Mouse (Mus musculus) liver, postnatal 0 days (tissue): ENCODE data around the gene AI837181. TPM values are rescaled to one million over a fixed set of nuclear protein-coding genes. Genes with fewer than 3 reads are reported as not detected.

Experiments
- ATAC-seq: fragments of 200-750 bp; cut with Nextera tagmentation; 2 replicates; pipeline ENCODE4 v1.8.0; 2017; ENCODE audit warnings: mild to moderate bottlenecking, moderate library complexity
- DNase-seq: peaks from one replicate; pipeline ENCODE4 v3.0.0-alpha.2; 2016
- H3K27ac ChIP-seq: fragments of 300-500 bp; sonication (generic); 2 replicates; pipeline ENCODE4 v1.5.1; 2014; ENCODE audit warnings: antibody characterized with exemption, moderate library complexity, mild to moderate bottlenecking, low read depth
- H3K27me3 ChIP-seq: fragments of 300-500 bp; sonication (generic); 2 replicates; pipeline ENCODE4 v1.6.1; 2014; ENCODE audit warnings: low read length, control low read depth, mixed read lengths; ENCODE audit not compliant: insufficient read depth
- H3K36me3 ChIP-seq: fragments of 300-500 bp; sonication (generic); replicated peaks from 2 replicates; pipeline ENCODE4 v1.6.1; 2014; ENCODE audit warnings: mild to moderate bottlenecking, control low read depth, low read length, moderate library complexity, mixed read lengths; ENCODE audit not compliant: insufficient read depth
- H3K4me1 ChIP-seq: fragments of 300-500 bp; sonication (generic); 2 replicates; pipeline ENCODE4 v1.6.1; 2014; ENCODE audit warnings: antibody characterized with exemption, mild to moderate bottlenecking, control low read depth; ENCODE audit not compliant: insufficient read depth
- H3K4me2 ChIP-seq: fragments of 300-500 bp; sonication (generic); 2 replicates; pipeline ENCODE4 v1.6.1; 2014; ENCODE audit warnings: low read depth, mild to moderate bottlenecking, low read length, moderate library complexity, mixed read lengths
- H3K4me3 ChIP-seq: fragments of 300-500 bp; sonication (generic); 2 replicates; pipeline ENCODE4 v1.5.1; 2014; ENCODE audit warnings: low read depth, low read length
- H3K9ac ChIP-seq: fragments of 300-500 bp; sonication (generic); replicated peaks from 2 replicates; pipeline ENCODE4 v1.6.1; 2014; ENCODE audit warnings: mild to moderate bottlenecking, moderate library complexity
- H3K9me3 ChIP-seq: fragments of 300-500 bp; sonication (generic); 2 replicates; pipeline ENCODE4 v1.6.1; 2016; ENCODE audit warnings: mild to moderate bottlenecking, control low read depth, low read length, mixed read lengths
- CTCF ChIP-seq: sonication (generic); IDR thresholded peaks from 2 replicates; pipeline ENCODE4 v1.5.1; 2016; ENCODE audit warnings: antibody characterized with exemption, low read depth
- EP300 ChIP-seq: IDR thresholded peaks from 2 replicates; pipeline ENCODE4 v1.6.1; 2016; ENCODE audit warnings: antibody characterized with exemption, low read depth, mild to moderate bottlenecking
- WGBS: fragments of 180-500 bp; shearing (Covaris S2); extraction: QIAGEN DNeasy Blood & Tissue Kit; methylation state at CpG from one replicate; pipeline ENCODE4 v1.1.7; 2014; ENCODE audit not compliant: insufficient replicate concordance; 5-methylcytosine and 5-hydroxymethylcytosine counted together
- polyA plus RNA-seq: library from polyadenylated mRNA; unstranded; fragments of >200 nt; fragmentation: Nextera tagmentation; extraction: Ambion mirVana; gene quantifications from 2 replicates; pipeline ENCODE4 v1.2.1, GENCODE M21; 2015

The AI837181 gene
- polyA plus RNA-seq, 1 experiment from 2014 or later = 15.8 TPM

GRCm38 (mm10) chr19:5421784-5422183 lies 3.2 kb upstream of the AI837181 start:
- peaks cover 19% of the 10 kb centered on the region for H3K4me1 ChIP-seq
- H3K4me2 ChIP-seq = no peak overlapping the region
- H3K9me3 ChIP-seq = no peaks in the 10 kb centered on the region
- H3K9ac ChIP-seq = no peak overlapping the region
- no peak for DNase-seq
- 83% methylated on average over 5 of the region's 5 CpGs for WGBS
- no peak for ATAC-seq
- TF ChIP-seq CTCF = no peak
- no peak for TF ChIP-seq EP300
- H3K36me3 ChIP-seq = peaks cover 37% of the 10 kb centered on the region
- H3K4me3 ChIP-seq = no peak overlapping the region
- H3K27ac ChIP-seq = no peak overlapping the region
- no peaks in the 10 kb centered on the region for H3K27me3 ChIP-seq

- H3K4me2 ChIP-seq = no peak overlapping the region
- H3K9me3 ChIP-seq = no peaks in the 10 kb centered on the region
- H3K27ac ChIP-seq = no peak overlapping the region
- H3K4me3 ChIP-seq = no peak overlapping the region
- no peak for TF ChIP-seq CTCF
- no peak for TF ChIP-seq EP300
- WGBS = 88% methylated on average over 10 of the region's 10 CpGs
- ATAC-seq (no peak), DNase-seq (no peak)
- no peaks in the 10 kb centered on the region for H3K27me3 ChIP-seq
- peaks cover 38% of the 10 kb centered on the region for H3K36me3 ChIP-seq
- no peak overlapping the region for H3K9ac ChIP-seq
- peaks cover 22% of the 10 kb centered on the region for H3K4me1 ChIP-seq
Observed at GRCm38 (mm10) chr19:5422267-5422666, 2.7 kb upstream of the AI837181 start.

GRCm38 (mm10) chr19:5422895-5423443 lies 2.0 kb upstream of the AI837181 start:
- Histone ChIP-seq H3K4me3 (no peak overlapping the region), H3K4me1 (peaks cover 22% of the 10 kb centered on the region), H3K9ac (peak overlapping the region; percentile 94; the same call in 1 of the 2 replicates), H3K36me3 (peaks cover 31% of the 10 kb centered on the region), H3K27me3 (no peaks in the 10 kb centered on the region), H3K27ac (no peak overlapping the region), H3K9me3 (no peaks in the 10 kb centered on the region), H3K4me2 (no peak overlapping the region; the same call in 1 of the 2 replicates)
- no peak for DNase-seq
- ATAC-seq = no peak
- WGBS = 84% methylated on average over 9 of the region's 9 CpGs
- no peak for TF ChIP-seq CTCF
- TF ChIP-seq EP300 = no peak

GRCm38 (mm10) chr19:5423561-5423960 lies 1.4 kb upstream of the AI837181 start:
- Histone ChIP-seq H3K9ac (peak overlapping the region; percentile 94), H3K27me3 (no peaks in the 10 kb centered on the region), H3K4me2 (peak overlapping the region; percentile 97), H3K27ac (peak overlapping the region; percentile 92), H3K4me3 (peak overlapping the region; percentile 93), H3K9me3 (no peaks in the 10 kb centered on the region), H3K4me1 (peaks cover 22% of the 10 kb centered on the region), H3K36me3 (peaks cover 31% of the 10 kb centered on the region)
- 56% methylated on average over 12 of the region's 12 CpGs for WGBS
- ATAC-seq (no peak), DNase-seq (no peak)
- TF ChIP-seq EP300 (no peak), CTCF (no peak)

- 2% methylated on average over 31 of the region's 48 CpGs for WGBS
- Histone ChIP-seq H3K9me3 (no peaks in the 10 kb centered on the region), H3K9ac (peak overlapping the region; percentile 94), H3K36me3 (peaks cover 31% of the 10 kb centered on the region), H3K4me1 (peaks cover 22% of the 10 kb centered on the region), H3K27me3 (no peaks in the 10 kb centered on the region), H3K4me3 (peak overlapping the region; percentile 93), H3K4me2 (peak overlapping the region; percentile 97), H3K27ac (peak overlapping the region; percentile 92)
- TF ChIP-seq EP300 (no peak), CTCF (no peak)
- DNase-seq (peak; percentile 81), ATAC-seq (peak; percentile 70)
Observed at GRCm38 (mm10) chr19:5424092-5424781, 707 bp upstream of the AI837181 start.

DNA sequence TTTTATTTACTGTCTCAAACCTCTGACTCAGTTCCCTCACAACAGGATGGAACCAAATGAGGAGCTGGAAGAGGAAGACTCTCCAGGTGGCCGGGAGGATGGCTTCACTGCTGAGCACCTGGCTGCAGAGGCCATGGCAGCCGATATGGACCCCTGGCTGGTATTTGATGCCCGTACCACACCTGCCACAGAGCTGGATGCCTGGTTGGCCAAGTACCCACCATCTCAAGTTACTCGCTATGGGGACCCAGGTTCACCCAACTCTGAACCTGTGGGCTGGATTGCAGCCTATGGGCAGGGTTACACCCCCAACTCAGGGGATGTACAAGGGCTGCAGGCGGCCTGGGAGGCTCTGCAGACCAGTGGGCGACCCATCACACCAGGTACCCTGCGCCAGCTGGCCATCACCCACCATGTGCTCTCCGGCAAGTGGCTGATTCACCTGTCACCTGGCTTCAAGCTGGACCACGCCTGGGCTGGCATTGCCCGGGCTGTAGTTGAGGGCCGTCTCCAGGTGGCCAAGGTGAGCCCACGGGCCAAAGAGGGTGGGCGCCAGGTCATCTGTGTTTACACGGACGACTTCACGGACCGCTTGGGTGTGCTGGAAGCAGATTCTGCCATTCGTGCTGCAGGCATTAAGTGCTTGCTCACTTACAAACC lies 1.1 kb downstream of the AI837181 start:
- peak overlapping the region; percentile 93 for H3K4me3 ChIP-seq

More for the DNA sequence above, 1.1 kb downstream of the AI837181 start:
- no peak for DNase-seq
- no peak for TF ChIP-seq EP300
- no peak for TF ChIP-seq CTCF
- Histone ChIP-seq H3K36me3 (peaks cover 28% of the 10 kb centered on the region), H3K27ac (peak overlapping the region; percentile 84; the same call in 1 of the 2 replicates), H3K4me2 (peak overlapping the region; percentile 97), H3K27me3 (no peaks in the 10 kb centered on the region), H3K9ac (peak overlapping the region; percentile 94), H3K4me1 (peaks cover 22% of the 10 kb centered on the region), H3K9me3 (no peaks in the 10 kb centered on the region)
- ATAC-seq = no peak
- WGBS = 86% methylated on average over 18 of the region's 18 CpGs
